Mouse (Mus musculus): Measurements from ENCODE around the gene Zer1. TPM values are rescaled to one million over a fixed set of nuclear protein-coding genes. Genes with fewer than 3 reads are reported as not detected.
A peak's percentile ranks its signal among the peaks of the same experiment; 100 is the strongest.
"Not testable (repeated sequence)": the region's sequence is repeated elsewhere in the genome, so short reads cannot be mapped to it uniquely, and the experiment has no call there.

Zer1 gene
- polyA plus RNA-seq (2015; fragmentation: Nextera tagmentation; extraction: Ambion mirVana) = 11.8 and 12.8 TPM in 2 replicates

GRCm38 (mm10) chr2:30124472-30125274, at the start of gene Zer1:
Gene Zer1 (minus strand): TSS chr2:30124585.
- Histone ChIP-seq H3K9me3 (no peaks in the 10 kb centered on the region), H3K27me3 (no peaks in the 10 kb centered on the region), H3K4me1 (replicated peaks) (peaks cover 38% of the 10 kb centered on the region), H3K36me3 (0 out of 2 replicates have a peak, but pooled peaks cover 5% of the 10 kb centered on the region), H3K4me3 (peak within 1 kb of the TSS; percentile 77), H3K9ac (peak within 1 kb of the TSS; percentile 90), H3K27ac (replicated peaks) (peak within 1 kb of the TSS; percentile 93), H3K4me2 (peak within 1 kb of the TSS; percentile 97)
- peak; percentile 96 for ATAC-seq (ENCODE audit: low read depth)
- 10% methylated on average over 31 of the region's 31 CpGs for WGBS

GRCm38 (mm10) chr2:30173541-30174240, 49.3 kb upstream of the Zer1 start:
- 97% methylated on average over 20 of the region's 20 CpGs for WGBS
- Histone ChIP-seq H3K4me2 (no peak overlapping the region), H3K27ac (replicated peaks) (no peak overlapping the region), H3K4me1 (replicated peaks) (peaks cover 26% of the 10 kb centered on the region), H3K27me3 (no peaks in the 10 kb centered on the region), H3K9me3 (no peaks in the 10 kb centered on the region), H3K9ac (no peak overlapping the region), H3K36me3 (peaks cover 46% of the 10 kb centered on the region), H3K4me3 (no peak overlapping the region)
- no peak for ATAC-seq (ENCODE audit: low read depth)

- peak; percentile 61; the same call in 1 of the 2 replicates for ATAC-seq (ENCODE audit: low read depth)
- 1% methylated on average over 19 of the region's 19 CpGs for WGBS
- H3K4me3 ChIP-seq = peak overlapping the region; percentile 58
- peak overlapping the region; percentile 82 for H3K9ac ChIP-seq
- H3K27me3 ChIP-seq = no peaks in the 10 kb centered on the region
- H3K4me2 ChIP-seq = peak overlapping the region; percentile 95
- 0 out of 2 replicates have a peak, but pooled peaks cover under 1% of the 10 kb centered on the region for H3K9me3 ChIP-seq
- peaks cover 45% of the 10 kb centered on the region for H3K36me3 ChIP-seq
- peak overlapping the region; percentile 93 for H3K27ac ChIP-seq (replicated peaks)
- H3K4me1 ChIP-seq (replicated peaks) = peaks cover 16% of the 10 kb centered on the region
These were observed 47.6 kb upstream of the Zer1 start for GRCm38 (mm10) chr2:30171997-30172382.

DNA sequence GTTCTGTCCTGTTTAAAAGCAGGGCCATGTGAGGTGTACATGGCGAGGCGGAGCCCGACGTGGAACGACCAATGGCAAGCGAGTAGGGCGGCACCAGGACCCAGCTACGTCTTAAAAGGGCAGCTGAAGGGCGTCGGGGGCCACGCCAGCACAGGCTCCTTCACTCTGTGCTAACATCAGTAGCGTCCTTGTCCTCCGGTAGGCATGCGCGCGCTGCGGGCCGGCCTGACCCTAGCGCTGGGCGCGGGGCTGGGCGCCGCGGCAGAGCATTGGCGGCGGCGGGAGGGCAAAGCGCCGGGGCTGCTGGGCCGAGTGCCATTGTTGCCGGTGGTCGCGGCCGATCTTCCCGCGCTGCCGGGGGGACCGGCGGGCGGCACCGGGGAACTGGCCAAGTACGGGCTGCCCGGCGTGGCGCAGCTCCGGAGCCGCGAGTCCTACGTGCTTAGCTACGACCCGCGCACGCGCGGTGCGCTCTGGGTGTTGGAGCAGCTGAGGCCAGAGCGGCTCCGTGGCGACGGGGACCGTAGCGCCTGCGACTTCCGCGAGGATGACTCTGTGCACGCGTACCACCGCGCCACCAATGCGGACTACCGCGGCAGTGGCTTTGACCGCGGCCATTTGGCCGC, 47.1 kb upstream of the Zer1 start, which contains the start of gene Endog:
TSS of gene Endog (plus strand) at position 123 of the 626 bp plus-strand sequence.
- Histone ChIP-seq H3K27me3 (no peaks in the 10 kb centered on the region), H3K4me3 (peak within 1 kb of the TSS; percentile 58), H3K4me1 (replicated peaks) (peaks cover 14% of the 10 kb centered on the region), H3K27ac (replicated peaks) (peak within 1 kb of the TSS; percentile 93), H3K4me2 (peak within 1 kb of the TSS; percentile 95), H3K9me3 (0 out of 2 replicates have a peak, but pooled peaks cover 5% of the 10 kb centered on the region), H3K9ac (peak within 1 kb of the TSS; percentile 82), H3K36me3 (peaks cover 40% of the 10 kb centered on the region)
- ATAC-seq (ENCODE audit: low read depth) = peak; percentile 96
- under 1% methylated on average over 74 of the region's 75 CpGs for WGBS

GRCm38 (mm10) chr2:30166677-30167076, 42.3 kb upstream of the Zer1 start:
- no peaks in the 10 kb centered on the region for H3K4me1 ChIP-seq (replicated peaks)
- WGBS = 63% methylated on average over 4 of the region's 4 CpGs
- 0 out of 2 replicates have a peak, but pooled peaks cover 5% of the 10 kb centered on the region for H3K9me3 ChIP-seq
- H3K27me3 ChIP-seq = no peaks in the 10 kb centered on the region
- ATAC-seq (ENCODE audit: low read depth) = no peak
- H3K4me3 ChIP-seq = no peak overlapping the region
- no peak overlapping the region for H3K4me2 ChIP-seq
- H3K36me3 ChIP-seq = no peaks in the 10 kb centered on the region
- no peak overlapping the region for H3K27ac ChIP-seq (replicated peaks)
- H3K9ac ChIP-seq = no peak overlapping the region

- ATAC-seq (ENCODE audit: low read depth) = no peak
- H3K9me3 ChIP-seq = 0 out of 2 replicates have a peak, but pooled peaks cover 5% of the 10 kb centered on the region
- H3K4me3 ChIP-seq = no peak overlapping the region
- 58% methylated on average over 9 of the region's 9 CpGs for WGBS
- no peaks in the 10 kb centered on the region for H3K27me3 ChIP-seq
- H3K9ac ChIP-seq = no peak overlapping the region
- no peak overlapping the region for H3K27ac ChIP-seq (replicated peaks)
- H3K4me2 ChIP-seq = no peak overlapping the region
- no peaks in the 10 kb centered on the region for H3K36me3 ChIP-seq
- H3K4me1 ChIP-seq (replicated peaks) = no peaks in the 10 kb centered on the region
These were observed 40.1 kb upstream of the Zer1 start for GRCm38 (mm10) chr2:30164340-30164932.

GRCm38 (mm10) chr2:30161809-30162208, 37.4 kb upstream of the Zer1 start:
- Histone ChIP-seq H3K36me3 (no peaks in the 10 kb centered on the region), H3K9ac (no peak overlapping the region), H3K4me1 (replicated peaks) (no peaks in the 10 kb centered on the region), H3K4me2 (no peak overlapping the region), H3K9me3 (0 out of 2 replicates have a peak, but pooled peaks cover 2% of the 10 kb centered on the region), H3K27me3 (no peaks in the 10 kb centered on the region), H3K27ac (replicated peaks) (no peak overlapping the region), H3K4me3 (no peak overlapping the region)
- ATAC-seq (ENCODE audit: low read depth) = no peak

GRCm38 (mm10) chr2:30159871-30160270, 35.5 kb upstream of the Zer1 start:
- not testable (repeated sequence) for H3K4me1 ChIP-seq (replicated peaks); H3K36me3 ChIP-seq; H3K27me3 ChIP-seq; H3K9ac ChIP-seq; H3K9me3 ChIP-seq; H3K4me2 ChIP-seq; ATAC-seq (ENCODE audit: low read depth); H3K4me3 ChIP-seq; H3K27ac ChIP-seq (replicated peaks)
- WGBS = 93% methylated on average over 7 of the region's 10 CpGs

DNA sequence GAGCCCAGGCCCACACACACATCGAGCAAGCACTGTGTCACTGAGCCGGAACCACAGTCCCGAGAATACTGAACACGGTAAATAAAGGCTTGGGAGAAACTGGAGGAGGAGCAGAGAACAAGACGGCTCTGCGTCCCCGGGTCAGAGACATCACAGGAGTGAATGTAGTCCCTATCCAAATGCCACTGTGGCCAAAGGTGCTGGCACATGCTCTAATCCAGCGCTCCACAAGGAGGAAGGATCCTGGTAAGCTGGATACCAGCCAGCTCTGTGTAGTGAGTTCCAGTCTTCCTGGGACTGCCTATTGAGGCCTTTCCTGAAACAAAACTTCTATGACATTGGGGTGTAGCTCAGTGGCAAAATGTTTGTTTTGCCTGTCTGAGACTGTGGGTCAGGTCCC, 28.2 kb upstream of the Zer1 start:
- no peaks in the 10 kb centered on the region for H3K4me1 ChIP-seq (replicated peaks)
- H3K27ac ChIP-seq (replicated peaks) = no peak overlapping the region
- H3K27me3 ChIP-seq = no peaks in the 10 kb centered on the region
- WGBS = 81% methylated on average over 8 of the region's 8 CpGs
- no peak overlapping the region for H3K4me3 ChIP-seq
- ATAC-seq (ENCODE audit: low read depth) = no peak
- no peaks in the 10 kb centered on the region for H3K9me3 ChIP-seq
- peaks cover 48% of the 10 kb centered on the region for H3K36me3 ChIP-seq
- no peak overlapping the region for H3K9ac ChIP-seq
- H3K4me2 ChIP-seq = no peak overlapping the region

- Histone ChIP-seq H3K4me2 (no peak overlapping the region), H3K4me1 (replicated peaks) (no peaks in the 10 kb centered on the region), H3K4me3 (no peak overlapping the region), H3K36me3 (peaks cover 55% of the 10 kb centered on the region), H3K27me3 (no peaks in the 10 kb centered on the region), H3K9ac (no peak overlapping the region), H3K27ac (replicated peaks) (no peak overlapping the region), H3K9me3 (no peaks in the 10 kb centered on the region)
- no peak for ATAC-seq (ENCODE audit: low read depth)
- WGBS = 85% methylated on average over 11 of the region's 11 CpGs
These were observed 27.5 kb upstream of the Zer1 start for GRCm38 (mm10) chr2:30151840-30152239.

- Histone ChIP-seq H3K4me1 (replicated peaks) (no peaks in the 10 kb centered on the region), H3K4me3 (no peak overlapping the region), H3K27ac (replicated peaks) (no peak overlapping the region), H3K9me3 (no peaks in the 10 kb centered on the region), H3K27me3 (no peaks in the 10 kb centered on the region), H3K9ac (no peak overlapping the region), H3K4me2 (no peak overlapping the region), H3K36me3 (peaks cover 94% of the 10 kb centered on the region)
- ATAC-seq (ENCODE audit: low read depth) = no peak
- 96% methylated on average over 4 of the region's 4 CpGs for WGBS
These were observed 23.1 kb upstream of the Zer1 start for GRCm38 (mm10) chr2:30147466-30147865.

Data from neural tube, embryonic 13.5 days (tissue).